Mouse (Mus musculus) MEL (cell line): ENCODE data around the gene Nck2. TPM values are rescaled to one million over a fixed set of nuclear protein-coding genes. Genes with fewer than 3 reads are reported as not detected.

ENCODE experiments used
- DNase-seq: peaks from one replicate; pipeline ENCODE4 v3.0.0; 2011; ENCODE audit warnings: low read depth, low spot score
- H3K27ac ChIP-seq: 2 replicates; pipeline ENCODE4 v1.5.1; 2012; ENCODE audit warnings: low read depth, mild to moderate bottlenecking, control low read depth, low read length, moderate library complexity; ENCODE audit not compliant: control insufficient read depth
- H3K27me3 ChIP-seq, 2 experiments: fragments of 150-350 bp in 1 of 2; sonication (generic) in 1 of 2; 2 replicates each; pipeline ENCODE4 v1.6.1; 2012; ENCODE audit warnings: low read length in 2 of 2, mild to moderate bottlenecking in 2 of 2, improper control_type of control experiment in 1 of 2, moderate library complexity in 1 of 2; ENCODE audit not compliant: insufficient read depth in 2 of 2, control insufficient read depth in 1 of 2
- H3K36me3 ChIP-seq, 2 experiments: 2 replicates each; pipeline ENCODE4 v1.6.1; 2012 to 2014; ENCODE audit warnings: low read length in 2 of 2, improper control_type of control experiment in 1 of 2, inconsistent platforms in 1 of 2, mild to moderate bottlenecking in 1 of 2; ENCODE audit not compliant: insufficient read depth in 2 of 2, control insufficient read depth in 1 of 2
- H3K4me1 ChIP-seq, 2 experiments: fragments of 150-350 bp in 1 of 2; sonication (generic) in 1 of 2; 2 replicates each; pipeline ENCODE4 v1.6.1; 2012; ENCODE audit warnings: low read length in 2 of 2, improper control_type of control experiment in 1 of 2, mild to moderate bottlenecking in 1 of 2; ENCODE audit not compliant: insufficient read depth in 2 of 2, control insufficient read depth in 1 of 2
- H3K4me3 ChIP-seq, 2 experiments: fragments of 150-350 bp in 1 of 2; sonication (generic) in 1 of 2; 2 replicates each; pipeline ENCODE4 v1.5.1; 2012; ENCODE audit warnings: low read depth in 2 of 2, low read length in 2 of 2, mild to moderate bottlenecking in 2 of 2, moderate library complexity in 2 of 2, control low read depth in 1 of 2, improper control_type of control experiment in 1 of 2; ENCODE audit not compliant: control insufficient read depth in 1 of 2, insufficient read depth in 1 of 2
- H3K79me2 ChIP-seq: 2 replicates; pipeline ENCODE4 v1.6.1; 2012; ENCODE audit warnings: mild to moderate bottlenecking, low read length, moderate library complexity; ENCODE audit not compliant: control insufficient read depth, poor library complexity, insufficient read depth
- H3K9ac ChIP-seq: 2 replicates; pipeline ENCODE4 v1.6.1; 2012; ENCODE audit warnings: low read depth, mild to moderate bottlenecking, control low read depth, low read length, moderate library complexity; ENCODE audit not compliant: control insufficient read depth, poor library complexity, severe bottlenecking
- H3K9me3 ChIP-seq: fragments of 150-350 bp; sonication (generic); replicated peaks from 2 replicates; pipeline ENCODE4 v1.6.1; 2012; ENCODE audit warnings: mild to moderate bottlenecking, low read length, improper control_type of control experiment, moderate library complexity; ENCODE audit not compliant: insufficient read depth
- BHLHE40 ChIP-seq: IDR thresholded peaks from 2 replicates; pipeline ENCODE4 v1.6.1; 2012; ENCODE audit warnings: low read depth, mild to moderate bottlenecking, inconsistent platforms, low read length, improper control_type of control experiment, borderline replicate concordance
- E2F4 ChIP-seq: IDR thresholded peaks from 2 replicates; pipeline ENCODE4 v1.6.1; 2011; ENCODE audit warnings: low read depth, low read length, improper control_type of control experiment, borderline replicate concordance
- ELF1 ChIP-seq: IDR thresholded peaks from 2 replicates; pipeline ENCODE4 v1.6.1; 2014; ENCODE audit warnings: low read depth, mild to moderate bottlenecking, inconsistent platforms, low read length, improper control_type of control experiment, moderate library complexity
- ETS1 ChIP-seq: IDR thresholded peaks from 2 replicates; pipeline ENCODE4 v1.6.1; 2012; ENCODE audit warnings: low read depth, mild to moderate bottlenecking, inconsistent platforms, low read length, improper control_type of control experiment, moderate library complexity
- GABPA ChIP-seq: IDR thresholded peaks from 2 replicates; pipeline ENCODE4 v1.6.1; 2012; ENCODE audit warnings: low read depth, mild to moderate bottlenecking, inconsistent platforms, low read length, improper control_type of control experiment, moderate library complexity
- MAFK ChIP-seq: IDR thresholded peaks from 2 replicates; pipeline ENCODE4 v1.6.1; 2011; ENCODE audit warnings: low read depth, mild to moderate bottlenecking, low read length, improper control_type of control experiment, borderline replicate concordance
- MAZ ChIP-seq: IDR thresholded peaks from 2 replicates; pipeline ENCODE4 v1.6.1; 2012; ENCODE audit warnings: low read depth, mild to moderate bottlenecking, inconsistent platforms, low read length, improper control_type of control experiment
- MYB ChIP-seq: IDR thresholded peaks from 2 replicates; pipeline ENCODE4 v1.6.1; 2011; ENCODE audit warnings: mild to moderate bottlenecking, low read depth, low read length, improper control_type of control experiment
- POLR2A ChIP-seq, 2 experiments: IDR thresholded peaks; 2 replicates each; pipeline ENCODE4 v1.6.1; 2011 to 2012; ENCODE audit warnings: low read length in 2 of 2, mild to moderate bottlenecking in 2 of 2, control low read depth in 1 of 2, improper control_type of control experiment in 1 of 2, low read depth in 1 of 2, moderate library complexity in 1 of 2; ENCODE audit not compliant: control insufficient read depth in 1 of 2, insufficient read depth in 1 of 2, poor library complexity in 1 of 2
- SIN3A ChIP-seq: IDR thresholded peaks from 2 replicates; pipeline ENCODE4 v1.6.1; 2012; ENCODE audit warnings: low read length, improper control_type of control experiment, inconsistent platforms
- TBP ChIP-seq: IDR thresholded peaks from 2 replicates; pipeline ENCODE4 v1.8.0; 2011; ENCODE audit warnings: low read depth, low read length, improper control_type of control experiment
- TCF12 ChIP-seq: IDR thresholded peaks from 2 replicates; pipeline ENCODE4 v1.6.1; 2014; ENCODE audit warnings: low read depth, mild to moderate bottlenecking, inconsistent platforms, low read length, improper control_type of control experiment, moderate library complexity
- USF1 ChIP-seq: IDR thresholded peaks from 2 replicates; pipeline ENCODE4 v1.6.1; 2014; ENCODE audit warnings: low read depth, mild to moderate bottlenecking, inconsistent platforms, low read length, improper control_type of control experiment, moderate library complexity
- USF2 ChIP-seq, 2 experiments: IDR thresholded peaks; 2 replicates each; pipeline ENCODE4 v1.6.1; 2011 to 2012; ENCODE audit warnings: improper control_type of control experiment in 2 of 2, low read length in 2 of 2, borderline replicate concordance in 1 of 2, inconsistent platforms in 1 of 2, low read depth in 1 of 2, mild to moderate bottlenecking in 1 of 2; ENCODE audit not compliant: insufficient read depth in 1 of 2
- ZKSCAN1 ChIP-seq: IDR thresholded peaks from 2 replicates; pipeline ENCODE4 v1.6.1; 2012; ENCODE audit warnings: low read depth, mild to moderate bottlenecking, inconsistent platforms, low read length, improper control_type of control experiment, moderate library complexity
- ZNF384 ChIP-seq: IDR thresholded peaks from 2 replicates; pipeline ENCODE4 v1.6.1; 2012; ENCODE audit warnings: low read depth, mild to moderate bottlenecking, inconsistent platforms, low read length, improper control_type of control experiment
- polyA plus RNA-seq, 2 experiments: library from polyadenylated mRNA; stranded (reverse) in 1 of 2; unstranded in 1 of 2; fragments of >175 nt in 1 of 2; fragments of >200 nt in 1 of 2; gene quantifications; 2 replicates each; pipeline versions ENCODE4 v1.2.1 to v1.2.4; 2012; ENCODE audit warnings: low replicate concordance in 2 of 2, low read depth in 1 of 2; ENCODE audit not compliant: insufficient read length in 2 of 2, insufficient read depth in 1 of 2, missing spikeins in 1 of 2
- total RNA-seq: library from RNA; depleted of rRNA; stranded (reverse); fragments of 300-350 nt; gene quantifications from 2 replicates; pipeline ENCODE4 v1.2.3, GENCODE M21; 2012

The Nck2 gene
- total and polyA plus RNA-seq, 3 experiments = 9.4 to 12.4 TPM; not detected in 1

- Histone ChIP-seq H3K9ac (no peak overlapping the region), H3K4me1 (peaks cover 14 to 17% of the 10 kb centered on the region in 2 experiments), H3K36me3 (peaks cover 0 to 16% of the 10 kb centered on the region in 2 experiments; a peak in 2 of 4 replicates), H3K27me3 (no peaks in the 10 kb centered on the region), H3K9me3 (no peaks in the 10 kb centered on the region), H3K4me3 (no peak overlapping the region), H3K79me2 (0 out of 2 replicates have a peak, but pooled peaks cover 2% of the 10 kb centered on the region), H3K27ac (no peak overlapping the region)
- DNase-seq = no peak
- TF ChIP-seq GABPA (no peak), MAZ (no peak), SIN3A (no peak), TCF12 (no peak), POLR2A (IDR thresholded peaks at IDR 0.05; ENCODE audit: control insufficient read depth in 1 of 2, insufficient read depth in 1 of 2, low read depth in 1 of 2, low read length in 2 of 2, poor library complexity in 1 of 2) (no peak), ELF1 (no peak), USF1 (no peak), USF2 (IDR thresholded peaks at IDR 0.05; ENCODE audit: borderline replicate concordance in 1 of 2, insufficient read depth in 1 of 2, low read depth in 1 of 2, low read length in 2 of 2) (no peak)
These were observed 58.9 kb downstream of the Nck2 start for GRCm38 (mm10) chr1:43503261-43503660.

DNA sequence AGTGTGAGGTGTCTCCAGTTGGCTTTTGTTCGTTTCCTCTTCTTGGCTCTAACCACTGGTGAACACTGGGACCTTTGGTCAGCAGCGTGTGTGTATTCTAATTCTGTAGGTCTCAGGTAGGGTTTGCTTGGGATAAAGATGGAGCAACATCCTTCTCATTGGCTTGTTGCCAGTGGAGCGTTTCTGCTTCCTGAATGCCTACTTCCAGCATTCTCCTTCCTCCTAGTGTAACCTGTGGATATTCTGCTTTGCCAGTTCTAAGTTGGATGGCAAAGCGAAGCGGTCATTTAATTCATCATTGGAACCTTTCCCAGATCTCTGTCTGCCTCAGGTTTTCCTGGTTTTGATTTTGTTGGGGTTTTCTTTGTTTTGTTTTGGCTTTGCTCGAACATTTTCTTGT lies 59.3 kb downstream of the Nck2 start:
- no peak for TF ChIP-seq ZKSCAN1
- TF ChIP-seq TBP = no peak
- TF ChIP-seq MYB = no peak
- TF ChIP-seq BHLHE40 = no peak
- no peak for TF ChIP-seq MAZ
- TF ChIP-seq ETS1 = no peak
- TF ChIP-seq MAFK = no peak
- TF ChIP-seq ZNF384 = no peak
- H3K4me3 ChIP-seq = no peak overlapping the region
- no peak for DNase-seq
- no peak overlapping the region for H3K9ac ChIP-seq
- no peaks in the 10 kb centered on the region for H3K27me3 ChIP-seq
- no peak overlapping the region for H3K27ac ChIP-seq
- H3K4me1 ChIP-seq = peaks cover 14 to 17% of the 10 kb centered on the region in 2 experiments
- H3K36me3 ChIP-seq = peaks cover 0 to 16% of the 10 kb centered on the region in 2 experiments; a peak in 2 of 4 replicates
- 0 out of 2 replicates have a peak, but pooled peaks cover 2% of the 10 kb centered on the region for H3K79me2 ChIP-seq
- H3K9me3 ChIP-seq = no peaks in the 10 kb centered on the region

GRCm38 (mm10) chr1:43504235-43504634 lies 59.9 kb downstream of the Nck2 start:
- Histone ChIP-seq H3K36me3 (peaks cover 0 to 16% of the 10 kb centered on the region in 2 experiments; a peak in 2 of 4 replicates), H3K79me2 (0 out of 2 replicates have a peak, but pooled peaks cover 2% of the 10 kb centered on the region), H3K27me3 (no peaks in the 10 kb centered on the region), H3K4me1 (peaks cover 17 to 18% of the 10 kb centered on the region in 2 experiments), H3K9me3 (no peaks in the 10 kb centered on the region), H3K9ac (no peak overlapping the region), H3K27ac (no peak overlapping the region), H3K4me3 (no peak overlapping the region)
- peak; percentile 81 for TF ChIP-seq MAFK
- no peak for TF ChIP-seq E2F4
- DNase-seq = no peak
